Mouse (Mus musculus): ENCODE results near the gene Rps24. TPM values are rescaled to one million over a fixed set of nuclear protein-coding genes. Genes with fewer than 3 reads are reported as not detected.
A peak's percentile ranks its signal among the peaks of the same experiment; 100 is the strongest.

Rps24 gene
- polyA plus RNA-seq, 1 experiment from 2014 or later = 1,440 TPM

DNA sequence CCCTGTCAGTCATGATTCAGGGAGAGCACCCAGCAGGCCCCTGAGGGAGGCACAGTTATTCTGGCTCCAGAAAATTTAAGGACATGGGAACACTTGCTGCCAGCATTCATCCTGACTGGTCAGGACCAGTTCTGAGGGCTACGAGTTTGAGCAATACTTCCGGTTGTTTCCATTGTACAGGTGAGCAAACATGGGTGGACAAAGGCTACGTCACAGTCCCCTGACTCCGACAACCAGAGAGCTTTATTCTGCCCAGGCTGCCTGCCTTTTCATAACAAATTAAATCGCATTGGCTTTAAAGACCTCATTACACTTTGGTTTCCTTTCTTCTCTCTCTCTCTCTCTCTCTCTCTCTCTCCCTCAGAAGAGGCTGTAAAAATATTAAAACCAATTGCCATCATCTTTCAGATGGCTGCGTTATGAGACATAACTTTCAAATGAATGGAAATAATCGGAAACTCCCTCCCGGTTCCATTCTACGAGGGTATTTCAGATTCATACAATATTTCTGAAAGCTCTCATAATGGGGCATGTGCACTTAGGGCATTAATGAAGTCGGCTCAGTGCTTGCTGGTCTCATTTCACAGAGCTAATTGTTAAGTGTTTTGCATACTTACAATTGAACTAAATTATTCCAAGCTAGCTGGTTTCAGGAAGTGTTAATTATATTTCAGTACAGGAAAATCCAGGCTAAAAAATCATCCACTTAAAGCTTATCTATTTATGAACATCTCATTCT lies 38.9 kb downstream of the Rps24 start:
- 72% methylated on average over 10 of the region's 10 CpGs for WGBS
- Histone ChIP-seq H3K9me3 (ENCODE audit: control insufficient read depth, low read length) (no peaks in the 10 kb centered on the region), H3K9ac (ENCODE audit: low read length) (no peak overlapping the region), H3K4me2 (ENCODE audit: low read length) (no peak overlapping the region), H3K4me3 (ENCODE audit: low read depth, low read length) (no peak overlapping the region), H3K4me1 (replicated peaks; ENCODE audit: control insufficient read depth, insufficient read depth, low read length) (peaks cover 10% of the 10 kb centered on the region), H3K27me3 (replicated peaks; ENCODE audit: control insufficient read depth, insufficient read depth, low read length) (no peaks in the 10 kb centered on the region), H3K27ac (ENCODE audit: low read depth) (no peak overlapping the region), H3K36me3 (ENCODE audit: control insufficient read depth, insufficient read depth, low read length) (no peaks in the 10 kb centered on the region)
- DNase-seq (ENCODE audit: low spot score) (no peak), ATAC-seq (replicated peaks; ENCODE audit: low FRiP score, low TSS enrichment, low read depth) (no peak)

GRCm38 (mm10) chr14:24526440-24526839 lies 39.5 kb downstream of the Rps24 start:
- DNase-seq (ENCODE audit: low spot score) (no peak), ATAC-seq (replicated peaks; ENCODE audit: low FRiP score, low TSS enrichment, low read depth) (no peak)
- Histone ChIP-seq H3K4me2 (ENCODE audit: low read length) (no peak overlapping the region), H3K36me3 (ENCODE audit: control insufficient read depth, insufficient read depth, low read length) (no peaks in the 10 kb centered on the region), H3K9me3 (ENCODE audit: control insufficient read depth, low read length) (no peaks in the 10 kb centered on the region), H3K27me3 (replicated peaks; ENCODE audit: control insufficient read depth, insufficient read depth, low read length) (no peaks in the 10 kb centered on the region), H3K9ac (ENCODE audit: low read length) (no peak overlapping the region), H3K4me1 (replicated peaks; ENCODE audit: control insufficient read depth, insufficient read depth, low read length) (peaks cover 12% of the 10 kb centered on the region), H3K4me3 (ENCODE audit: low read depth, low read length) (no peak overlapping the region), H3K27ac (ENCODE audit: low read depth) (no peak overlapping the region)
- 67% methylated on average over 10 of the region's 10 CpGs for WGBS

- ATAC-seq (replicated peaks; ENCODE audit: low FRiP score, low TSS enrichment, low read depth) = peak; percentile 83
- Histone ChIP-seq H3K27me3 (replicated peaks; ENCODE audit: control insufficient read depth, insufficient read depth, low read length) (no peaks in the 10 kb centered on the region), H3K9me3 (ENCODE audit: control insufficient read depth, low read length) (no peaks in the 10 kb centered on the region), H3K4me2 (ENCODE audit: low read length) (0 out of 2 replicates have a peak overlapping the region, but pooled peaks have one; percentile 6), H3K4me3 (ENCODE audit: low read depth, low read length) (no peak overlapping the region), H3K4me1 (replicated peaks; ENCODE audit: control insufficient read depth, insufficient read depth, low read length) (peaks cover 16% of the 10 kb centered on the region), H3K36me3 (ENCODE audit: control insufficient read depth, insufficient read depth, low read length) (no peaks in the 10 kb centered on the region), H3K27ac (ENCODE audit: low read depth) (no peak overlapping the region), H3K9ac (ENCODE audit: low read length) (no peak overlapping the region)
- DNase-seq (ENCODE audit: low spot score) = no peak
- 4% methylated on average over 6 of the region's 6 CpGs for WGBS
Measured at GRCm38 (mm10) chr14:24530228-24530627, 43.3 kb downstream of the Rps24 start.

DNA sequence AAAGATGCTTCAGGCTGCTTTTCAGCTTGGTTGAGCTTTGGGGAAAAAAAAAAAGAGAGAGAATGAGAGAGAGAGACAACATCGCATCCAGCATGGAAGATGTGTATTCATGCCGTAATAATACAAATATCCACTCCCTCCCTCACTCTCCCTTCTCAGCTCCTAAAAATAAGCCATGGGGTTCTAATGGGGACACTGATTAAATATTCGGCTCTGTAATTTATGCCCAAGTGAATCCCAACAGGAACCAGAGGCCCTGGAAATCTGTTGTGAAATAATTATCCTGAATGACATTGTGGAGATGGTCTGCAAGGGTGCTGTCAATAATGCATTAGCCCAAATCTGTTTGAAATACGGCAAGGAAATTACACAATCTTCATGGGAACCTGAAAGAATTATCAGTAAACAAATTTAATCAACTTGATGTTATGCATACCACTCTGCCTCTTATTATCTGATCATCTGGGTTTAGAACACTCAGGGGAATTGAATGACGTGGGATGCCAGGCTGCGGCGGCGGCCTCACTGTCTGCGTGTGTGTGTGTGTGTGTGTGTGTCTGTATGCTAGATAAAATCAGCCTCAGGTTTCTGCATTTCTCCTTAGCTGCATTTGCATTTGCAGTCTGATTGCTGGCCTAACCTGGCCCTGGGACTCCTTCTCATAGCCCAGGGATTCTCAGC lies 48.1 kb downstream of the Rps24 start:
- Histone ChIP-seq H3K36me3 (ENCODE audit: control insufficient read depth, insufficient read depth, low read length) (no peaks in the 10 kb centered on the region), H3K27me3 (replicated peaks; ENCODE audit: control insufficient read depth, insufficient read depth, low read length) (no peaks in the 10 kb centered on the region), H3K4me3 (ENCODE audit: low read depth, low read length) (no peak overlapping the region), H3K9me3 (ENCODE audit: control insufficient read depth, low read length) (no peaks in the 10 kb centered on the region), H3K4me1 (replicated peaks; ENCODE audit: control insufficient read depth, insufficient read depth, low read length) (peaks cover 14% of the 10 kb centered on the region), H3K9ac (ENCODE audit: low read length) (no peak overlapping the region), H3K27ac (ENCODE audit: low read depth) (no peak overlapping the region), H3K4me2 (ENCODE audit: low read length) (no peak overlapping the region)
- WGBS = 72% methylated on average over 9 of the region's 9 CpGs
- ATAC-seq (replicated peaks; ENCODE audit: low FRiP score, low TSS enrichment, low read depth) = no peak
- DNase-seq (ENCODE audit: low spot score) = no peak

- Histone ChIP-seq H3K4me1 (replicated peaks; ENCODE audit: control insufficient read depth, insufficient read depth, low read length) (no peaks in the 10 kb centered on the region; the same call in 1 of the 2 replicates), H3K4me3 (ENCODE audit: low read depth, low read length) (no peak overlapping the region), H3K9me3 (ENCODE audit: control insufficient read depth, low read length) (no peaks in the 10 kb centered on the region), H3K27ac (ENCODE audit: low read depth) (no peak overlapping the region), H3K27me3 (replicated peaks; ENCODE audit: control insufficient read depth, insufficient read depth, low read length) (no peaks in the 10 kb centered on the region), H3K9ac (ENCODE audit: low read length) (no peak overlapping the region), H3K36me3 (ENCODE audit: control insufficient read depth, insufficient read depth, low read length) (no peaks in the 10 kb centered on the region), H3K4me2 (ENCODE audit: low read length) (no peak overlapping the region)
- DNase-seq (ENCODE audit: low spot score) = no peak
- no peak for ATAC-seq (replicated peaks; ENCODE audit: low FRiP score, low TSS enrichment, low read depth)
- WGBS = 74% methylated on average over 4 of the region's 4 CpGs
Measured at GRCm38 (mm10) chr14:24542901-24543300, 56.0 kb downstream of the Rps24 start.

GRCm38 (mm10) chr14:24544057-24544456 lies 57.1 kb downstream of the Rps24 start:
- Histone ChIP-seq H3K9ac (ENCODE audit: low read length) (no peak overlapping the region), H3K27ac (ENCODE audit: low read depth) (no peak overlapping the region), H3K36me3 (ENCODE audit: control insufficient read depth, insufficient read depth, low read length) (no peaks in the 10 kb centered on the region), H3K27me3 (replicated peaks; ENCODE audit: control insufficient read depth, insufficient read depth, low read length) (no peaks in the 10 kb centered on the region), H3K4me3 (ENCODE audit: low read depth, low read length) (no peak overlapping the region), H3K4me2 (ENCODE audit: low read length) (no peak overlapping the region), H3K4me1 (replicated peaks; ENCODE audit: control insufficient read depth, insufficient read depth, low read length) (no peaks in the 10 kb centered on the region; the same call in 1 of the 2 replicates), H3K9me3 (ENCODE audit: control insufficient read depth, low read length) (no peaks in the 10 kb centered on the region)
- ATAC-seq (replicated peaks; ENCODE audit: low FRiP score, low TSS enrichment, low read depth) (no peak), DNase-seq (ENCODE audit: low spot score) (no peak)
- 40% methylated on average over 2 of the region's 2 CpGs for WGBS

Other genes with a start within 250 kb of the Rps24 start
- gene Dlg5, start 241.2 kb upstream of the Rps24 start, polyA plus RNA-seq (2014; fragmentation: Nextera tagmentation; extraction: Ambion mirVana) = 25.3 and 29.2 TPM in 2 replicates
- gene E330034G19Rik, start 193.9 kb upstream of the Rps24 start, polyA plus RNA-seq (2014; fragmentation: Nextera tagmentation; extraction: Ambion mirVana) = not detected in 2 replicates
- 17.5 and 18.5 TPM in 2 replicates for gene Polr3a, start 67 bp upstream of the Rps24 start, polyA plus RNA-seq (2014; fragmentation: Nextera tagmentation; extraction: Ambion mirVana)